Mouse (Mus musculus) brain, embryonic 14.5 days (tissue): ENCODE measurements around the gene B4galnt1. TPM values are rescaled to one million over a fixed set of nuclear protein-coding genes. Genes with fewer than 3 reads are reported as not detected.

Experiments
- DNase-seq: peaks from one replicate; pipeline ENCODE4 v3.0.0-alpha.2; 2011; ENCODE audit warnings: low read depth
- CTCF ChIP-seq: fragments of 200-500 bp; IDR thresholded peaks from 2 replicates; pipeline ENCODE4 v1.5.1; 2012; ENCODE audit warnings: inconsistent platforms, mild to moderate bottlenecking, moderate library complexity, borderline replicate concordance; ENCODE audit not compliant: insufficient read depth, insufficient read length; ENCODE audit errors: extremely low read depth
- POLR2A ChIP-seq: fragments of 200-500 bp; IDR thresholded peaks from 2 replicates; pipeline ENCODE4 v1.6.1; 2012; ENCODE audit warnings: mild to moderate bottlenecking, inconsistent platforms, borderline replicate concordance; ENCODE audit not compliant: poor library complexity, insufficient read depth, insufficient read length, severe bottlenecking; ENCODE audit errors: extremely low read depth
- polyA plus RNA-seq: library from polyadenylated mRNA; depleted of rRNA; stranded (reverse); fragments of >200 nt; gene quantifications from 2 replicates; pipeline ENCODE4 v1.2.3, GENCODE M21; 2012

B4galnt1 gene
- polyA plus RNA-seq, 1 experiment, result 72.4 TPM

DNA sequence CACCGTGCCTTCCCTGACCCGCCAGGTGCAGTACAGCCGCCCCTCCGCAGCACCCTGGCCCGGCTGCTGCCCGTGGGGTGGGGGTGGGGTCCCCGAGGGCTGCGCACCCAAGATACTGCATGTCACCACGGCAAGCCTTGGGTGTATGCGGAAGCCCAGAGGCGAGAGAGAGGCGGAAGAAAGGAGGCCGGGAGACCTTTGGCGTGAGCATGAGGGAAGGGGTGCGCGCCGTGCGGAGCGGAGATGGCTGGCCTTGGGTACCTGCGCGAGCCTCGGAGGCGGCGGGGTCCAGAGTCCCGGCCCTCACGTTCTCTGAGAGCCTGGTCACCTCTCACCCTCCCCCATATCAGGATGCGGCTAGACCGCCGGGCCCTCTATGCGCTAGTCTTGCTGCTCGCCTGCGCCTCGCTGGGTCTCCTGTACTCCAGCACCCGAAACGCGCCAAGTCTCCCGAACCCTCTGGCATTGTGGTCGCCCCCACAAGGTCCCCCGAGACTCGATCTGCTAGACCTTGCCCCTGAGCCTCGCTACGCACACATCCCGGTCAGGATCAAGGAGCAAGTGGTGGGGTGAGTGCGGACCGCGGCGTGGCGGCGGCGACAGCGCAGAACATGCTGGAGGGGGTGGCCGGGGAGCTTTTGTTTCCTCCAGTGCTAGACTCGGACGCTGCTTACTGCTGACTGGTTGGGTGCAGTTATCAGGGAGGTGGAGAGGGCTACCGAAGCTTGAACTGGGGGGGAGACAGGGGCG, 804 bp downstream of the B4galnt1 start:
- DNase-seq, result peak; percentile 74
- TF ChIP-seq POLR2A, result no peak
- TF ChIP-seq CTCF, result no peak

DNA sequence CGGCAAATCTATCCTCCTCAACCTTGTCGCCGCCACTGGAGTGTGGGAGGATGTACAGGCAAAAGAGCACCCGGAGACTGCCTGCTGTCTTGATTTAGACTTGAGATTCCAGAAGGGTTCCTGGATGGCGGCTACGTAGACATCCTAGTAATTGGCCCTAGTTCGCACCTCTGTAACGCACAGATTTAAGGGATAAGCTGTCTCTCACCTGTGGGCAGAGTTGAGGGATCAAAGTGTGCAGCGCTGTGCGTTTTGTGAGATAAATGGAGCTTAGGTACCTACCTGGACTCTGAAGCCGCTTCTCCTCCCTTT, 1.3 kb downstream of the B4galnt1 start:
- TF ChIP-seq POLR2A (no peak), CTCF (no peak)
- DNase-seq, result no peak

DNA sequence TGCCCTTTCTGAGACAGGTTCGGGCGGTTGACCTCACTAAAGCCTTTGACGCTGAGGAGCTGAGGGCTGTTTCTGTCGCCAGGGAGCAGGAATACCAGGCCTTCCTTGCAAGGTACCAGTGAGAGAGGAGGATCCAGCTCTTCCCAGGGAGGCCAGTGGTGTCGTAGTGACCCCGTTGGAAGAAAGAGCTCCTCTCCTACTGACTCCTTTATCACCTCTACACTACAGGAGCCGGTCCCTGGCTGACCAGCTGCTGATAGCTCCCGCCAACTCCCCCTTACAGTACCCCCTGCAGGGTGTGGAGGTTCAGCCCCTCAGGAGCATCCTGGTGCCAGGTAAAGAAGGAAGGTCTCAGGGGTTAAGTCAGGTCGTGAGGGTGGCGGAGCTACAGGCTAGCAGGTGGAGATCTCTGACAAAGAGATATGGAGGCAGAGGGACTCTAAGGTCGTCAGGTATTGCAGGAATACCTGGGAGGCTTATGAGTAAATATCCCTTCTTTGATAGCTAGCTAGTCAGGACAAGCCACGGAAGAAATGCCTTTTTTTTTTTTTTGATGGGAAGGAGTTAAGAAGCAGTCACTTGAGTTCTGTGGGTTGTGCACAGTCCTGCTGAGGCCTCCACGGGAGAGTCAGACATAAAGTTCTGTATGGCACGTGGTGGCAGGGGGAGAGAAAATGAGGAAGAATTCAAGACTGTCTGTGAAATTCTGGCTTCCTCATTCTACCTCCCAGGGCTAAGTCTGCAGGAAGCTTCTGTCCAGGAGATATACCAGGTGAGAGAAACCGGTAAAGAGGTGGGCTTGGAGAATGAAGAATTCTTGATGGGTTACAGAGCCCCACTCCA, 2.0 kb downstream of the B4galnt1 start:
- no peak for DNase-seq
- TF ChIP-seq POLR2A, result no peak
- TF ChIP-seq CTCF, result no peak

DNA sequence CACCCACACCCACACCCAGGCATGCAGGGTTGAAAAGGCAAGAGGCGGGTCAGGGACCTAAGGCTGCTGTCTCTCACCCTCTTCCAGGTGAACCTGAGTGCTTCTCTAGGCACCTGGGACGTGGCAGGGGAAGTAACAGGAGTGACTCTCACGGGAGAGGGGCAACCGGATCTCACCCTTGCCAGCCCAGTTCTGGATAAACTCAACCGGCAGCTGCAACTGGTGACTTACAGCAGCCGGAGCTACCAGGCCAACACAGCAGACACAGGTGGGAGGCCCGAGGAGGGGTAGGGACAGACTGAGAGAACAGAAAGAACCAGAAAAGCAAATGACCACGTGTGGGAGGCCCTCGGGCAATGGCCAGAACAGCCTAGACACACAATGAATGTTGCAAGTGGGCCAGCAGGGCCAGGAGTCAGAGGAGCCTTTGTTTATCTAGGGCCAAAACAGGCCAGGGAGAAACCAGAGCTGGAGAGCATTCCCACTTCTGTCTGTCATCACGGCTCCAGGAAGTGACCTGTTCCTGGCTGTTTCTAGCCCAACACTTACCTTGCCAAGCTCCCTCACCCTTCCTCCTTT, 2.7 kb downstream of the B4galnt1 start:
- TF ChIP-seq CTCF (no peak), POLR2A (no peak)
- DNase-seq, result no peak

DNA sequence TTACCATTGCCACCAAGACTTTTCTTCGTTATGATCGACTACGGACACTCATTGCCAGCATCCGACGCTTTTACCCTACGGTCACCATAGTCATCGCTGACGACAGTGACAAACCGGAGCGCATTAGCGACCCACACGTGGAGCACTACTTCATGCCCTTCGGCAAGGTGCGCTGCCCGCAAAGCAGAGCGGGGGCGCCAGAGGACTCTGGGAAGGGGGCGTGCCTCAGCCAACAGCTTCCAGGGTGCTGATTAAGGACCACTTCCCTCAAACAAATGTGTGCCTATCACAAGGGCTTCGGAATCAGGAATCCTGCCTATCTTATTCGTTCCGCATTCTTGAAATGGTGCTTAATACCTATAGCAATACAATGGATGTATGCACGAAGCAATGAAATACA, 5.0 kb downstream of the B4galnt1 start:
- TF ChIP-seq POLR2A, result no peak
- peak; percentile 48; the same call in 1 of the 2 replicates for TF ChIP-seq CTCF
- peak; percentile 59 for DNase-seq

DNA sequence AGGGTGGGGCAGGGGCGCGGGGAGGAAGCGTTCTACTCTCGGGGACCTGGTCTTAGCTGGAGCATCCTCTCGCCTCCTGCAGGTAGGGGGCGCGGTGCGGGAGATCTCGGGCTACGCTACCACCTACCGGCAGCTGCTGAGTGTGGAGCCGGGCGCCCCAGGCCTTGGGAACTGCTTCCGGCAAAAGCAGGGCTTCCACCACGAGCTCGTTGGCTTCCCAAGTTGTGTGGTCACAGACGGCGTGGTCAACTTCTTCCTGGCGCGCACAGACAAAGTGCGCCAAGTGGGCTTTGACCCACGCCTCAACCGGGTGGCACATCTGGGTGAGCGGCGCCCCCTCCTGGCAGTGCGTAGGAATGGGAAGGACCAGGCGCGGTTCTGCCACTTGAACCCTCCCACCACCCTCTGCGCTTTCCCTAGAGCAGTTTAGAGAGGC, 5.8 kb downstream of the B4galnt1 start:
- TF ChIP-seq POLR2A, result no peak
- peak; percentile 79 for TF ChIP-seq CTCF
- DNase-seq, result peak; percentile 67

DNA sequence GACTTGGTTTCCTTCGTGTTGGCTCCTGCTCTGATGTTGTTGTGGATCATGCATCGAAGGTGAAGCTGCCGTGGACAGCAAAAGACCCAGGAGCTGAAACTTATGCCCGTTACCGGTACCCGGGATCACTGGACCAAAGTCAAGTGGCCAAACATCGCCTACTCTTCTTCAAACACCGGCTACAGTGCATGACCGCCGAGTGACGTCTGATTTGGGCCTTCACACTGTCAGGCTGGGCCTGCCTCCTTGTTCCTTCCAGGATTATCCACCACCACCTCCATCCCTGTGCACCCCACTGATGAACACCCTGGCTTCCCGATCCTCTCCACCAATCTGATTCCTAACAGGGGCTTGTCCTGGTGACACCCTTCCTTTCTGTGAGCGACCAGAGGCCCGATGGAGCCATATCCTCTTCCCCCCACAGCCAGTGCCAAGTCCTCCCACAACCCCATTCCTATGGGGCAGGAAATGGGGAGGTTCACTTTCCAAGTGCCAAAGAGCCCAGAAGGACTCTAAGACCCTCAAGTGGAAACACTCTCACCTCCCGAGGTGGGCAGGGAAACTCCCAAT, 6.7 kb downstream of the B4galnt1 start:
- DNase-seq, result no peak
- TF ChIP-seq CTCF (no peak), POLR2A (no peak)

DNA sequence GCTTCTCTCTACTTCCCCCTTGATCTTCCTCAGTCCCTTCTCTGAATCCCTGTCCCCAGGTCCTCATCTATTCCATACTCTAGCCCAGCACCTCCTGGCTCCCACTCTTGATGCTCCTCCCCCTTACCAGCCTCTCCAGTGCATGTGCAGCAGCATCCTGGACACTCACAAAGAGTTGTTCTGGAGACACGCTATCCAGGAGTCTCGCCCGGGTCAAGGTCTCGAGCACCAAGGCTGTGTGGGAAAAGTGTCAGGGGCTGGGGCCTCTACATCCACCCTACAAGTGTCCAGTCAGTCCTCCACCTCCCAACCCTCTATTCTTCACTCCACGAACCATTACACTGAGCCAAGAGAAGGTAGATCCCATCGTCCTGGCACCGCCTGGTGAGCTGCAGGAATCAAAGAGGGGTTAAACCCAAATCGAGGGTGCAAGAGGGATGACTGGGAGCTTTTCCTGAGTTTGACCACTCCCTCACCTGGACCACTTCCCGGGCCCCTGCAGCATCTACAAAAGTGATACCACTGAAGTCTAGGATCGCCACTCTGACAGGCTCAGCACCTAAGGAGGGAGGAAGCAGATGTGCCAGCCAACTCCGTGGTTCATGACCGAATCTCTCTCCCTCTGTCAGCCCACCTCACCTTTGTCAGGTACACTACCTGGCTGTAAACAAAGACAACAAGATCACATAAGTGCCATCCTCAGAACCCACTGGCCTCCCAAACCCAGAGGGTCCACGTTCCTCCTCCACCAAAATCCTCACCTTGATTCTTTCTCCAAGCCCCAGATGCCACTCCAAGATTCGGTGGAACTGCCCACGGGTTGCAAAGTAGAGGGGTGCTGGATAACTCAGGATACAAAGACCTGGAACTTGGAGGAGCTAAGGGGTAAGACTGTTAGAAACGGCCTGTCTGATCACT, 8.4 kb downstream of the B4galnt1 start:
- DNase-seq, result no peak
- TF ChIP-seq POLR2A (no peak), CTCF (no peak)

DNA sequence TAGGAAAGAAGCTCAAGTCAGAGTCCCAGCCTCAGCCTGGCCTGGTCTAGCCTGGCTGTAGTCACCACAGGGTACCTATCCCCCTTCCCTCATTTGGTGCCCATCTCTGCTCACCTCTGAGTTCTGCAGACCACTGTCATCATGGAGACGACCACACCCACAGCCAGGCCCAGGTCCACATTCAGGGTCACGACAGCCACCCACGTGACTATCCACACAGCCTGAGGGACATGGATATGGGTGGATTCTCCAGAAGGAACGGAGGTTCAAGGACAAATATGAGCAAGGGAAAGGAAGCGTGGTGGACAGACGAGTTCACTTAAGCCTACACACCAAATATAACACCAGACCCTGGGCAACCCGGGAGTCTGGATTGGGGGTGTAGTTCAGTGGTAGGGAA, 9.1 kb downstream of the B4galnt1 start:
- no peak for TF ChIP-seq CTCF
- TF ChIP-seq POLR2A, result no peak
- no peak for DNase-seq

DNA sequence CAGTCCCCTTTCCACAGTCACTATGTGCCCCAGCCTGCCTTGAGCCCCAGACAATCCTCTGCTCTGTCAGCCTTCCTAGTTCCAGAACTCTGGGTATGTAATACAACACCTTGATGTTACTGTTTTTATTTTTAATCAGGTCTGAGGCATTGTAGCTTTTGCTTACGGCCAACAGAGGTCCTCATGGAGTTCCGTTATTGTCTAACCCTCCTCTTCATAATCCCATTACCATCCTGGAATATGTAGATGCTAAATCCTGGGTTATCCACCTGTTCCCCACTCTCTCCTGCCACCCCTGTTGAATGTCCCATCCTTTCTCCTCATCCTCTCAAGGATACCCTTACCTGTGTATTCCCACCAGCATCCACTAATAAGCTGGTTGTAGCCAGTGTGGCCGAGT, 11.2 kb downstream of the B4galnt1 start:
- DNase-seq, result no peak

DNA sequence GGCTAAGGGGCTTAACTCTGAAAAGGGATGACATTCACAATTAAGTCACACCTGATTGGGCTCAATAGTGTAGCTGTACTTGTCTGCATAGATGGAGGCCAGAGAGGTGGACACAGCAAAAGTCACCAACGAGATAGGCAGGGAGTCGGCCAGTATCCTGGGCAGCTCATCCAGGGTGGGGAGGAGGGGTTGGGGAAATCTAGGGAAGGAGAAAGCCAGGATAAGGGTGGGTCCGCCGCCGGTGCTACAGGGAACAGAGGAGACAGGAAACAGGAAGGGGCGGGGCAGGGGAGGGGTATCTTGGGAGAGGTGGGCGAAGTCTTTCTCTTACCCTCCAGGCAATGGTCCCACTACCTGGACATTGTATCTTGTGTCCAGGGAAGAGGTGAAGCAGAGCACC, 11.7 kb downstream of the B4galnt1 start:
- DNase-seq, result no peak
- TF ChIP-seq POLR2A, result no peak
- TF ChIP-seq CTCF, result no peak

More for the DNA sequence above, 11.2 kb downstream of the B4galnt1 start:
- no peak for TF ChIP-seq POLR2A

DNA sequence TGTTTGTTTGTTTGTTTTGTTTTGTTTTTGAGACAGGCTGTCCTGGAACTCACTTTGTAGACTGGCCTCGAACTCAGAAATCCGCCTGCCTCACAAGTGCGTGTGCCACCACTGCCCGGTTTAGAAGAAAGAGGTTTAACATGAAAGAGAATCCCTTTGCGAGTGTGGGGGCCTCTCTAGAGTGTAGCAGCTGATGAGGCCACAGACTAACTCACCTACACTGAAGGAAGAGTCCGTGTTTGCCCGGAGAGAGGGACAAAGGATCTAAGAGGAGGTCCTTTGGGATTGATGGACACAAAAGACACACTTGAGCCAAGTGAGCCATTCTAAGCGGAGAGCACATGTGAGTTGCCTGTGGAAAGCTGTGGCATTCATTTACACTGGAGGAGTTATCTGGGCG, 12.2 kb downstream of the B4galnt1 start:
- DNase-seq, result no peak
- no peak for TF ChIP-seq POLR2A
- no peak for TF ChIP-seq CTCF

DNA sequence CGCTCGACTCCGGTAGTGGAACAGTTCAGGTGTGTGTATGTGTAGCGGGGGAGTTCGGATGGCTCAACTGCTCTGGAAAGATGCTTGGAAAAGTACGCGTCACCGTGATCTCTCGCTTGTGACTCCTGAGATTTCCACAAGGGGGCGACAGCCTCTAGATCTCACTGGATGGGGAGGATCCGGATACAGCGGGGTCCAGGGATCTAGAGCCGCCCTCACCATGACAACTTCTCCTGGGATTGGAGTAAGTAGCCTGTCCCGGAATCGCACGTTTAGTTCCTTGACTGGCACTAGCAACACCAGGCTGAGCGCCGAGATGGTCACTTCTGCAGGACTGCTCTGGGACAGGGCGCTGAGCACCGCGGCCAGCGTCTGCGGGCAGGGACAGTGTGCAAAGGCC, 12.7 kb downstream of the B4galnt1 start:
- peak; percentile 85 for DNase-seq
- TF ChIP-seq CTCF (peak; percentile 93), POLR2A (no peak)
